Mouse (Mus musculus): ENCODE data around the gene Pax7. TPM values are rescaled to one million over a fixed set of nuclear protein-coding genes. Genes with fewer than 3 reads are reported as not detected.
A peak's percentile ranks its signal among the peaks of the same experiment; 100 is the strongest.

The Pax7 gene
- polyA plus RNA-seq, 1 experiment from 2014 or later = not detected

DNA sequence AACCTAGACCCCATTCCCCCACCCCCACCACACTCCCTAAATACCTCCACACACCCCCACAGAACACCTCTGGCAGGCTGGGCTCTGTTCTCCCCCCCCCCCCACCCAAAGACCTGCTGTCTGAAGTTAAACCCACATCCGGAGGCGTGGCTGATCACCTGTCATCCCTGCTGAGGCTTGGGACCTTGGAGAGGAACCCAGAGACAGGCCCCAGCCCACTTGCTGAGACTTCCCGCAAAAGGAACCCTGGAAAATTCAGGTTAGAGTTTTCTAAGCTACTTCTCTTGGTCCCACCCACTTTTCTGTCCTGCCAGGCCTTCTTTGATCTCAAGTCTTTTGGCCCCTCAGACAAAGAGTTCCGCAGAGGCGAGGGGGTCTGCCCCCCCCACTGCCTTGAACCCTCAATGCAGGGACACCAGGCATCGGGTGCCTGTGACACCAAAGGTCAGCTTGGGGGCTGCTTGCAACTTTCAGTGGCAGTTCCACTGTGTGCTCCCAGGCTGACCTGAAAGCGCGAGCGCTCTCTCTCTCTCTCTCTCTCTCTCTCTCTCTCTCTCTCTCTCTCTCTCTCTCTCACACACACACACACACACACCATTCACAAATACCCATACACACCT lies 13.8 kb downstream of the Pax7 start:
- no peak overlapping the region for H3K4me2 ChIP-seq (ENCODE audit: low read length)
- no peaks in the 10 kb centered on the region for H3K36me3 ChIP-seq (ENCODE audit: control insufficient read depth, insufficient read depth)
- no peak for ATAC-seq
- no peak overlapping the region for H3K9ac ChIP-seq (replicated peaks; ENCODE audit: low read depth, low read length)
- no peaks in the 10 kb centered on the region for H3K9me3 ChIP-seq (ENCODE audit: control insufficient read depth, low read length)
- H3K27ac ChIP-seq (ENCODE audit: low read length) = no peak overlapping the region
- no peak overlapping the region for H3K4me3 ChIP-seq (replicated peaks; ENCODE audit: low read length)
- 21% methylated on average over 9 of the region's 9 CpGs for WGBS
- peaks cover 33% of the 10 kb centered on the region for H3K4me1 ChIP-seq (replicated peaks; ENCODE audit: control insufficient read depth, insufficient read depth, low read length)
- H3K27me3 ChIP-seq (replicated peaks; ENCODE audit: control insufficient read depth, insufficient read depth, low read length) = peaks cover 84% of the 10 kb centered on the region

DNA sequence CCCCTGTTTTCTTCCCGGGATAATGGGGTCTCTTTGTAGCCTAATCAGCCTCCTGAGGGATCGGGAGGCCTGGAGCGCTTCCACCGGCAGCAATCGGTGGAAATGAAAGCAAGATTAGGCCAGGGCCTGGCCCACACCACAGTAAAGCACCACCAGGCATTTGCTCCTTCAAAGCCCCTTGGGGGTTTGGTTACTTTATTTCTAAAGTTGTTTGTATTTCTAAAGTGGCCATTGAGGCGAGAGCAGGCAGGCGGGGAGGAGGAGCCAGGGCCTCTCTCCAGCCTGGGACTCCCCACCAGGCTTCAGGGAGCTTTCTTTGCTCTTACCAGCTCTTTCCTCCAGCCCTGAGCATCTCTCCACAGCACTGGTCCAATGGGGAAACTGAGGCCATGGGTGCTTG lies 15.2 kb downstream of the Pax7 start:
- H3K27ac ChIP-seq (ENCODE audit: low read length) = no peak overlapping the region
- no peak overlapping the region for H3K4me2 ChIP-seq (ENCODE audit: low read length)
- H3K4me1 ChIP-seq (replicated peaks; ENCODE audit: control insufficient read depth, insufficient read depth, low read length) = peaks cover 19% of the 10 kb centered on the region
- no peak overlapping the region for H3K9ac ChIP-seq (replicated peaks; ENCODE audit: low read depth, low read length)
- H3K4me3 ChIP-seq (replicated peaks; ENCODE audit: low read length) = no peak overlapping the region
- WGBS = 3% methylated on average over 7 of the region's 7 CpGs
- H3K27me3 ChIP-seq (replicated peaks; ENCODE audit: control insufficient read depth, insufficient read depth, low read length) = peaks cover 87% of the 10 kb centered on the region
- ATAC-seq = peak; percentile 28; the same call in 1 of the 2 replicates
- H3K9me3 ChIP-seq (ENCODE audit: control insufficient read depth, low read length) = no peaks in the 10 kb centered on the region
- H3K36me3 ChIP-seq (ENCODE audit: control insufficient read depth, insufficient read depth) = no peaks in the 10 kb centered on the region

DNA sequence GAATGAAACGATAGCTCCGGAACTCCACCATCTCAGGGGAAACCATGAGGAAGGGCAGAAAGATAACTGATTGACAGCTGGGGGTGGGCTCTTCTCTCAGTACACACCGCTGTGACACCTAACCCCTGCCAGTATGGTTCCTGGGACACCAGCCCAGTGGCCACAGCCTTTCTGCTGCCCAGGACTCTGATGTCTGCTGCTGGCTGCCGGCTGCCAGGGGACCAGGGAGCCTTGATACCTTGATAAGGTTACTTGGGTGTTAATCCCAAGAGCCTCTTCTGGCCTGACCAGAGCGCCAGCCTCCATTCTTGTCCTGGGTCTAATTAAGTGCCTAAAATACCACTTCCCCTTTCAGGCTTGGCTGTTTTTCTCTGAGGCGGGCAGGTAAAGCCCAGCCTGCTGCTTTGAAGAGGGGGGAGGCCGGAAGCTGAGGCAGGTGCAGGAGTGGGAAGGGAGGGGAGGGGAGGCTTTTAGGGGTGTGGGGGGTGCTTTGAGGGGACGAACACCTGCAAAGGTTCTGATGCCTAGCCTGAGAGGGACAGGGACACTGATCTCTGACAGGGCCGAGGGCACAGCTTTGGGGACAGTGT lies 19.9 kb downstream of the Pax7 start:
- ATAC-seq = no peak
- WGBS = 23% methylated on average over 7 of the region's 9 CpGs
- no peak overlapping the region for H3K4me3 ChIP-seq (replicated peaks; ENCODE audit: low read length)

DNA sequence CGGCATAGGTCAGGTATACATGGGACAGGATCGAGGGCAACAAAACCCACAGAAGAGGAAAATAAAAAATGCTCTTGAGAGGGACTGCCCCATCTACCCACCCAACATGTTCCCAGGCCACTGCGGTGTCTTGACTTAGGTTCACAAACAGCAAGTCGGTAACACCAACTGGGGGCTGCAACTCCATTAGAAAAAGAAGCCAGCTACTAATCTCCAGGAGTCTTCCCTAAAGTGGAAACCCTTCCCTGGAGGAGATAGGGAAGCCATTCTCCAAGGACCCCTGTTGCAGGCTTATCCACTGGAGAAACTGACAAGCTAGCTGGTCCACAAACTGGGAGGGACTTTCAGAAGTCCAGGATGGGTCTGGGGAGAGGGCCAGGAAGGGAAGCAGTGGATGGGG lies 21.4 kb downstream of the Pax7 start:
- Histone ChIP-seq H3K27ac (ENCODE audit: low read length) (no peak overlapping the region), H3K9ac (replicated peaks; ENCODE audit: low read depth, low read length) (no peak overlapping the region), H3K4me3 (replicated peaks; ENCODE audit: low read length) (no peak overlapping the region), H3K9me3 (ENCODE audit: control insufficient read depth, low read length) (no peaks in the 10 kb centered on the region), H3K4me1 (replicated peaks; ENCODE audit: control insufficient read depth, insufficient read depth, low read length) (peaks cover 32% of the 10 kb centered on the region), H3K4me2 (ENCODE audit: low read length) (no peak overlapping the region), H3K36me3 (ENCODE audit: control insufficient read depth, insufficient read depth) (no peaks in the 10 kb centered on the region), H3K27me3 (replicated peaks; ENCODE audit: control insufficient read depth, insufficient read depth, low read length) (peaks cover 48% of the 10 kb centered on the region)
- ATAC-seq = no peak
- WGBS = 36% methylated on average over 4 of the region's 4 CpGs

More for the DNA sequence above, 19.9 kb downstream of the Pax7 start:
- no peak overlapping the region for H3K4me2 ChIP-seq (ENCODE audit: low read length)
- no peak overlapping the region for H3K9ac ChIP-seq (replicated peaks; ENCODE audit: low read depth, low read length)
- H3K27me3 ChIP-seq (replicated peaks; ENCODE audit: control insufficient read depth, insufficient read depth, low read length) = peaks cover 61% of the 10 kb centered on the region
- no peak overlapping the region for H3K27ac ChIP-seq (ENCODE audit: low read length)
- H3K4me1 ChIP-seq (replicated peaks; ENCODE audit: control insufficient read depth, insufficient read depth, low read length) = peaks cover 26% of the 10 kb centered on the region
- H3K36me3 ChIP-seq (ENCODE audit: control insufficient read depth, insufficient read depth) = no peaks in the 10 kb centered on the region
- H3K9me3 ChIP-seq (ENCODE audit: control insufficient read depth, low read length) = no peaks in the 10 kb centered on the region

DNA sequence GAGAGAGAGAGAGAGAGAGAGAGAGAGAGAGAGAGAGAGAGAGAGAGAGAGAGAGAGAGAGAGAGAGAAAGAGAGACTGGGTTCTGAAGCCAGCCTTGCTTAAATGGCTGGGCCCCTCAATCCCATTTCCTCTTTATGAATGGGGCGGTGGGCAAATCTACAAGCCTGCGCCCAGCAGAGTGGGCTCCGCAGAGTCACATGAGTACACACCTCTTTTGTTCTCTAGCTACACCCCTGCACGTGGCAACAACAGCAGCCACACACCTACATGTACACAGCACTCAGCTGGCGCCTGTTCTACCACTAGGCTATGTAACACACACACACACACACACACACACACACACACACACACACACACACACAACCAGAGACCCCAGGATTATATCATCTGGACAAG lies 21.9 kb downstream of the Pax7 start:
- ATAC-seq = no peak
- H3K4me2 ChIP-seq (ENCODE audit: low read length) = no peak overlapping the region
- no peak overlapping the region for H3K9ac ChIP-seq (replicated peaks; ENCODE audit: low read depth, low read length)
- H3K36me3 ChIP-seq (ENCODE audit: control insufficient read depth, insufficient read depth) = no peaks in the 10 kb centered on the region
- WGBS = 10% methylated on average over 5 of the region's 5 CpGs
- H3K4me3 ChIP-seq (replicated peaks; ENCODE audit: low read length) = no peak overlapping the region
- peaks cover 43% of the 10 kb centered on the region for H3K27me3 ChIP-seq (replicated peaks; ENCODE audit: control insufficient read depth, insufficient read depth, low read length)
- H3K4me1 ChIP-seq (replicated peaks; ENCODE audit: control insufficient read depth, insufficient read depth, low read length) = peaks cover 34% of the 10 kb centered on the region
- H3K9me3 ChIP-seq (ENCODE audit: control insufficient read depth, low read length) = no peaks in the 10 kb centered on the region
- H3K27ac ChIP-seq (ENCODE audit: low read length) = no peak overlapping the region

DNA sequence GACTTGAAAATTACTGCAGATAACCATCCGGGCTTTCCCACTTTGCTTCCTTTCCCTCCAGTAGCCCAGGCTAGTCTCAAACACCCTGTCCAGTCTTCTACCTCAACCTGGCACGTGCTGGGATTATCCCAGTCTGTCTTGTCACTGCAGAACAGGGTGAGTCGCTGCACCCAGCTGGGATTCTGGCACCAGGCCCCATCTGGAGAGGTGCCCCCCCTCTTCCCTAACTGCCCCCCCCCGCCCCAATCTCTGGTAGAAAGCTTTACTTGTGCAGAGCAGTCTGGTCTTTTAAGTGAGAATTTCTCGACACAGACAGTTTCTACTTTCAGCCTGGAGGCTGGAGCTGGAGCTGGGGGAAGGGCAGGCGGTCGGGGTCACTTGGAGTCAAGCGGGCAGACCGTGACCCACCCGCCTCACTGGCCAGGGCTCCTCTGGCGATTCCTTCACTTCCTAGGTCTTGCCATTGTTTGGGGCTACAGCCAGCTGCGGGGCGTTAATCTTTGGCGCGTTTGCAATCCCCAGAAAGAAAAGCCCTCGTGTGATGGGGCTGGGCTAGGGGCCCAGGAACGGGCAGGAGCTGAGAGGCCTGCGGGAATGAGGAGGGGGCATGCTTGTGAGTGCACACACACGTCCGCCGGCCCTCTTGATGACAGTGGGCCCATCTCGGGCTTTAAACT lies 22.4 kb downstream of the Pax7 start:
- Histone ChIP-seq H3K9ac (replicated peaks; ENCODE audit: low read depth, low read length) (no peak overlapping the region), H3K27ac (ENCODE audit: low read length) (no peak overlapping the region), H3K27me3 (replicated peaks; ENCODE audit: control insufficient read depth, insufficient read depth, low read length) (peaks cover 39% of the 10 kb centered on the region), H3K4me2 (ENCODE audit: low read length) (no peak overlapping the region), H3K36me3 (ENCODE audit: control insufficient read depth, insufficient read depth) (no peaks in the 10 kb centered on the region), H3K4me1 (replicated peaks; ENCODE audit: control insufficient read depth, insufficient read depth, low read length) (peaks cover 34% of the 10 kb centered on the region), H3K4me3 (replicated peaks; ENCODE audit: low read length) (no peak overlapping the region), H3K9me3 (ENCODE audit: control insufficient read depth, low read length) (no peaks in the 10 kb centered on the region)
- 2% methylated on average over 22 of the region's 22 CpGs for WGBS
- ATAC-seq = peak; percentile 43

DNA sequence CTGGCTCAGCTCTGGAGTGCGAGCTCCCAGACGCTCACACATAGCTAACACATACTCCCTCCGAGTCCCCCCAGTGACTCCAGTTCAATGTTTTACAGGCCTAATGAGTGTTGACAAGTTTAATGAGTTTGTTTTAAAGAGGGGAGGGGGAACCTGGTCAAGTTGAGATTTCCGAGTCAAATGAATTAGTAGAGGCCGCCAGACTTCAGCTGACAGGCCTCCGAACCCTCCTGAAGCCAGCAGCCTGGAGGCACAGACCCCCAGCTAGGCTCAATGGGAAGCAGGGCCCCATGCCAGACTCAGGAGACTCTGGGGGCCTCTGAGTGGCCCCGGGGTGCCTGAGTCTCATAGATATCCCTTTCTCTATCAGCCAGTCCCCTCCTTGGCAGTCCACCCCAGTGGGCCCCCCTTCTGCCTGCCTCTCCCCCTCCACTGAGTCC lies 23.9 kb downstream of the Pax7 start:
- H3K9me3 ChIP-seq (ENCODE audit: control insufficient read depth, low read length) = no peaks in the 10 kb centered on the region
- H3K27ac ChIP-seq (ENCODE audit: low read length) = no peak overlapping the region
- ATAC-seq = peak; percentile 60
- peaks cover 31% of the 10 kb centered on the region for H3K27me3 ChIP-seq (replicated peaks; ENCODE audit: control insufficient read depth, insufficient read depth, low read length)
- no peaks in the 10 kb centered on the region for H3K36me3 ChIP-seq (ENCODE audit: control insufficient read depth, insufficient read depth)
- WGBS = 10% methylated on average over 7 of the region's 7 CpGs
- peaks cover 34% of the 10 kb centered on the region for H3K4me1 ChIP-seq (replicated peaks; ENCODE audit: control insufficient read depth, insufficient read depth, low read length)
- no peak overlapping the region for H3K4me3 ChIP-seq (replicated peaks; ENCODE audit: low read length)
- no peak overlapping the region for H3K9ac ChIP-seq (replicated peaks; ENCODE audit: low read depth, low read length)
- H3K4me2 ChIP-seq (ENCODE audit: low read length) = no peak overlapping the region

DNA sequence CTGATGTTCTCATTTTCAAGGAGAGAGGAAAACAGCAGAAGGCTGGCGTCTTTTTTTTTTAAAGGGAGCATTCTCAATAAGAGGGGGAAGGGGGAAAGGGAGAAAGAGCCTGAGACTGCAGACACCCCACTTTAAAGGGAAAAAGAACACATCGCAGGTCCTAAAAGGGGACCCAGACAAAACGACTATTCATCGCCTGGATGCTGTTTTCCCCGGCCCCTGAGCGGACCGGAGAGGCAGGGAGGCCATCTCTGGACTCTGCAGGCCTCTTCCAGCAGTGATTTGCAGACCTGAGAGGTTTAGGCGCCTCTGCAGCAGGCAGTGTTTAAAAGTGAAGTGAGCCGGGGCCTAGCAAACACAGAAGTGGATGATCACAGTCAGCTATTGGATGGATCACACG lies 25.5 kb downstream of the Pax7 start:
- H3K9ac ChIP-seq (replicated peaks; ENCODE audit: low read depth, low read length) = no peak overlapping the region
- peaks cover 18% of the 10 kb centered on the region for H3K27me3 ChIP-seq (replicated peaks; ENCODE audit: control insufficient read depth, insufficient read depth, low read length)
- 3% methylated on average over 10 of the region's 10 CpGs for WGBS
- no peak overlapping the region for H3K27ac ChIP-seq (ENCODE audit: low read length)
- no peak overlapping the region for H3K4me3 ChIP-seq (replicated peaks; ENCODE audit: low read length)
- H3K9me3 ChIP-seq (ENCODE audit: control insufficient read depth, low read length) = no peaks in the 10 kb centered on the region
- no peaks in the 10 kb centered on the region for H3K36me3 ChIP-seq (ENCODE audit: control insufficient read depth, insufficient read depth)
- peaks cover 34% of the 10 kb centered on the region for H3K4me1 ChIP-seq (replicated peaks; ENCODE audit: control insufficient read depth, insufficient read depth, low read length)
- no peak overlapping the region for H3K4me2 ChIP-seq (ENCODE audit: low read length)
- no peak for ATAC-seq

DNA sequence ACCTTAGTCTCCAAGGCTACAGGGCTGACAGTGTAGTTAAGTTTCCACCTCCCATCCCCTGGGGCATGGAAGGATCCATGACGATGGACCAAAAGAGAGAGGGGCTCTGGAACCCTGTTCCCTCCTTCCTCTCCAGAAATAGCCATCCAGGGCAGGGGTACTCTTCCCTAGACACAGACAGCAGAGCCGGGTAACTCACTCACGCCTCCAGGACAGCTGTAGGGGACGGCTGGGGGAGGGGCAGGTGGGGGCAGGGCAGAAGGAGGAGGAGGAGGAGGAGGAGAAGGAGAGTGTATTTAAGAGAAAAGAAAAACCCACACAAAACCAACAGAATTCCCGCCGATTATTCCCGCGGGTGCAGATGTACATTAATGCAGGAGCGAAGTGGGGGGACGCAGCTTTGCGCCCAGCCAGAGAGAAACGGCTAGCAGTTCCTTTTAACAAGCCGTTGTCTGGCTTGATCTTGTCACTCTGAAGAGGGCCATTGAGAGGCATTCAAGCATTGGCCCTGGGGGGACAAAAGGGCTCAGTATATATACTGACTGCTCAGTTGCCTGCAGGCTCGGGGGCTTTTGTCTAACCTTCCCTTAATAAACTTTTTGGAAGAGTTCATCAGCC lies 26.0 kb downstream of the Pax7 start:
- 3% methylated on average over 14 of the region's 14 CpGs for WGBS
- H3K4me1 ChIP-seq (replicated peaks; ENCODE audit: control insufficient read depth, insufficient read depth, low read length) = peaks cover 34% of the 10 kb centered on the region
- H3K9ac ChIP-seq (replicated peaks; ENCODE audit: low read depth, low read length) = no peak overlapping the region
- peaks cover 13% of the 10 kb centered on the region for H3K27me3 ChIP-seq (replicated peaks; ENCODE audit: control insufficient read depth, insufficient read depth, low read length)
- H3K4me2 ChIP-seq (ENCODE audit: low read length) = no peak overlapping the region
- no peak overlapping the region for H3K4me3 ChIP-seq (replicated peaks; ENCODE audit: low read length)
- peak; percentile 69 for ATAC-seq
- no peak overlapping the region for H3K27ac ChIP-seq (ENCODE audit: low read length)
- no peaks in the 10 kb centered on the region for H3K9me3 ChIP-seq (ENCODE audit: control insufficient read depth, low read length)
- H3K36me3 ChIP-seq (ENCODE audit: control insufficient read depth, insufficient read depth) = no peaks in the 10 kb centered on the region

All from forebrain, embryonic 16.5 days (tissue).